In genomic region chr10:80549279-80549678, GRCm38 (mm10) we compare ENCODE assay signal across 13 mouse cellular contexts. TPM values are rescaled to one million over a fixed set of nuclear protein-coding genes. Genes with fewer than 3 reads are reported as not detected.
DNase-seq lines count a peak whose midpoint lies in the region; ATAC-seq lines count a peak whose summit lies in the region.
"Had no signal": no experiment of that assay in that cellular context is flagged by ENCODE, and none has a peak within 500 bp of the region (broad histone marks: within the 10 kb centered on the region; RNA-seq: fewer than 3 reads in every experiment).

No protein-coding gene starts in this region.

- DNase-seq in adrenal gland, adult 2 months, result peak; percentile 54
- DNase-seq in adrenal gland, postnatal 25 days, result no peak
- peak; percentile 15 for DNase-seq in cerebellum, adult 11-12 months
- DNase-seq in ovary, adult 18-20 months (ENCODE audit: low spot score), result peak; percentile 58
- DNase-seq in ovary, postnatal 10 days (ENCODE audit: low spot score), result no peak
- DNase-seq in thymus, postnatal 36 days, result no peak

- no peak for ATAC-seq in cerebellum, adult (ENCODE audit: insufficient number of reproducible peaks, low FRiP score, low TSS enrichment)
- ATAC-seq: CD4-positive, CD25-positive, alpha-beta regulatory T cell, adult 4 months had no signal

RNA-seq across cellular contexts. Expression of gene Atp8b3, which starts 10.4 kb away (rescaled TPM):
- 1 to 10 TPM in 1 of 2 experiments, under 1 TPM in 1; 0.52 to 1.1 TPM for total RNA-seq in adrenal gland, adult 2 months (2021)
- 0.16 and 0.21 TPM in 2 replicates for polyA plus RNA-seq in adrenal gland, adult 2 months (2012; rRNA removed)
- 0.29 and 0.64 TPM in 2 replicates for total RNA-seq in adrenal gland, postnatal 25 days (2021)
- total RNA-seq: gastrocnemius, adult 8-10 months; gastrocnemius, postnatal 36 days; heart, postnatal 36 days; MEL had no signal
- polyA plus RNA-seq: CD4-positive, CD25-positive, alpha-beta regulatory T cell, adult 4 months; heart, postnatal 0 days had no signal

RNA-seq across cellular contexts. Expression of gene Rexo1, which starts 12.1 kb away (rescaled TPM):
- 10 to 100 TPM; 37.1 to 41.8 TPM for total RNA-seq in adrenal gland, adult 2 months (2021)
- polyA plus RNA-seq in adrenal gland, adult 2 months (2012; rRNA removed), result 88.8 and 105 TPM in 2 replicates
- 57.4 and 63.5 TPM in 2 replicates for total RNA-seq in adrenal gland, postnatal 25 days (2021)

RNA-seq across cellular contexts. Expression of gene Klf16, which starts 27.8 kb away (rescaled TPM):
- total RNA-seq in adrenal gland, adult 2 months (2021), result 10 to 100 TPM in 1 of 2 experiments, 1 to 10 TPM in 1; 9.6 to 10.6 TPM
- 39.5 and 48.0 TPM in 2 replicates for polyA plus RNA-seq in adrenal gland, adult 2 months (2012; rRNA removed)
- total RNA-seq in adrenal gland, postnatal 25 days (2021), result 9.6 and 14.8 TPM in 2 replicates

RNA-seq across cellular contexts. Expression of gene Abhd17a, which starts 40.9 kb away (rescaled TPM):
- 100 to 1,000 TPM in 1 of 2 experiments, 10 to 100 TPM in 1; 86.5 to 104 TPM for total RNA-seq in adrenal gland, adult 2 months (2021)
- polyA plus RNA-seq in adrenal gland, adult 2 months (2012; rRNA removed), result 613 and 625 TPM in 2 replicates
- total RNA-seq in adrenal gland, postnatal 25 days (2021), result 87.8 and 100 TPM in 2 replicates

RNA-seq across cellular contexts. Expression of gene Scamp4, which starts 53.4 kb away (rescaled TPM):
- 10 to 100 TPM; 55.9 to 68.7 TPM for total RNA-seq in adrenal gland, adult 2 months (2021)
- polyA plus RNA-seq in adrenal gland, adult 2 months (2012; rRNA removed), result 161 and 190 TPM in 2 replicates
- 64.8 and 68.6 TPM in 2 replicates for total RNA-seq in adrenal gland, postnatal 25 days (2021)

Comparison
In these comparisons a context has a peak if more than half of its experiments do, and no peak if none do; other contexts are left out.
1. DNase-seq: peak in adrenal gland, adult 2 months (single experiment), cerebellum, adult 11-12 months (single experiment) and ovary, adult 18-20 months (single experiment); none in adrenal gland, postnatal 25 days (single experiment), ovary, postnatal 10 days (single experiment) and thymus, postnatal 36 days (0 of 2).